Mouse (Mus musculus) cerebellum, adult 11-12 months (tissue): Measurements from ENCODE around the gene Tmem189.

Experiments
- DNase-seq: peaks from one replicate; pipeline ENCODE4 v3.0.0; 2022

Gene Tmem189

GRCm38 (mm10) chr2:167700018-167700417, 10.4 kb upstream of the Tmem189 start:
- no peak for DNase-seq

DNA sequence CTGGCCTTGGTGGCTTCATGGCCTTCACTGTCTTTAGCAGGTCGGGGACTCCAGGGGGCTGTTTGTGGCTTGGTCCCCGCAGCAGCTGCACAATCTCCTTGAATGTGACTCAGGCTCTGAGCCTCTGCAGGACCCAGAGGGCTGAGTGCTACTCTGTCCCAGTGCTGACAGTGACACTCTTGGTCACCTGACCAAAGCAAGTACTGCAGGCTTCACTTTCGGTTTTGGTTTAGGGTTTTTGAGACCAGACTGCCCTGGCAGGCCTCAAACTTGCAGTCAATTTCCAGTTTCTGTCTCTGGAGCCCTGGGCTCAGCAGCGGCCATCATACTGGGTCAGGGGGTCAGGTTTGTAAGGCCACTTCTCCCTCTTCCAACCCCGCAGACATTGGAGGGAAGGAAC, 8.3 kb upstream of the Tmem189 start:
- DNase-seq: no peak

GRCm38 (mm10) chr2:167696143-167696542, 6.5 kb upstream of the Tmem189 start:
- no peak for DNase-seq

GRCm38 (mm10) chr2:167695491-167695890, 5.9 kb upstream of the Tmem189 start:
- no peak for DNase-seq

DNA sequence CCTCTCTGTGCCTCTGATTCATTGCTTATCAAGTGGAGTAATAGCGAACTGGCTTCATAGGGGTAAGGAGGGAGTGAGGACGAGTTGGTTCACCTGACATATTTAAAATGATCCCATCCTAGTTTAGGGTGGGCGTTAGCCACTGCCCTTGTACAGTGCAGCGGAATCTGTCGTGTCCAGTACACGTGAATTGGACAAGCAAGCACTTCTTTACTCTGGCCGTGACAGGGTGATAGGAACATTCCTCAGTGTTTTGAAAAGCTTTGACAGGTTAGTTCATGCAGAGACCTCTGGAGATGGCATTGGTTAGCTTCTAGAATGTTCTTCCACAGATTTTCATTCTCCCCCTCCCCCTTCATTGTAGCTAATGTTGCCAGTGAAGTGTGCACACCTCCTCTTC, 5.3 kb upstream of the Tmem189 start:
- DNase-seq: no peak

- DNase-seq: no peak
These were observed 4.6 kb upstream of the Tmem189 start for GRCm38 (mm10) chr2:167694244-167694643.

- no peak for DNase-seq
These were observed 3.9 kb upstream of the Tmem189 start for GRCm38 (mm10) chr2:167693540-167693939.

DNA sequence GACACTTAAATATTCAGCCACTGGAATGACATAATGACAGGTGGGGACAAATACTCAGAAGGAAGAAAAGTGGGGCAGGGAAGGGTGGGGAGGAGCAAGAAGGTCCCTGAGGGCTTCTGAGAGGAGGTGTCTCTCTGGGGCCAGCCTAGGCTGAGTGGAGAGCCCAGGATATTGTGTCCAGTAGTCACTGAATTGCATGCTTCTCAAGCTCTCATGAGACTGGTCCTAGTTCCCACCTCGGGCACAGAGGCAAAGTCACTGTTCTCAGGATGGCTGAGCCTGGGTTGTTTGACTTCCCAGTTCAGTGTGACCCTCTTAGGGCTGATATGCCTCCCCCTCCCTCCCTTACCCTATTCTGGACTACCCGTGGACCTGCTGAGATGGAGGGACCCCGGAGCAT, 3.2 kb upstream of the Tmem189 start:
- DNase-seq: no peak

- DNase-seq: no peak
These were observed 2.4 kb upstream of the Tmem189 start for GRCm38 (mm10) chr2:167691871-167692661.

DNA sequence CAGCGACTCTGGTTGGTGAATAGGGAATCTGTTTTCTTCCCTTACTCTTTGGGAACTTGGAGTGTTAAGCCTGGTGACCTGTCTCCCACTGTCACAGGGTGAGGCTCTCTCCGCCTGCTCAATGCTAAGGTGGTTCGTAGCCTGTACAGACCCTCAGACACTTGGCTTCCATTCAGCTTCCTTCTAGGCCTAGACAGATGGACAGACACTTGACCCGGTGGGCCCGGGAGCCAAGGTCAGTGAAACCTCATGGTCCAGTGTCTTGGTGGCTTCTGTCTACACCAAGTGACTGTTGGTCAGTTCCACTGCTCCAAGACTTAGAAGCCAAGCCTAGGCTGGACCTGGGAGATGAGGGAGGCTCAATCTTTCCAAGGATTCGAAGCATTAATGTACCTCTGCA, 1.8 kb upstream of the Tmem189 start:
- no peak for DNase-seq

DNA sequence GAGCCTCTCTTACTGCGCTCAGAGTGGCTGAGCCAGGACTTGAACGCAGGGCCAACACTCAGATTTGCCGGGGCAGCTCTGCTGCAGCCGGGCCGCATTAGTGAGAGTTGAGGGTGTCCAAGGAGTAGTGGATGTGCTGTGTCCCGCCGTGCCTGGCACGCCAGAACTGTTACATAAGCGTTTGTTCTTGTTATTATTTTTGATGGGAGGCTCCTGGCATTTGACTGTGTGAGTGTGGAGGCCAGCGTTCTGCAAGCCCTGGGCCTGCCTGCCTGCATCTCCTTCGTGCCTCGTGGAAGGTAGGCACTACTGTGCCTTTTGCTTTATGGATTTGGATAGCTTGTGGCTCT, 1.3 kb upstream of the Tmem189 start:
- DNase-seq: peak; percentile 46

DNA sequence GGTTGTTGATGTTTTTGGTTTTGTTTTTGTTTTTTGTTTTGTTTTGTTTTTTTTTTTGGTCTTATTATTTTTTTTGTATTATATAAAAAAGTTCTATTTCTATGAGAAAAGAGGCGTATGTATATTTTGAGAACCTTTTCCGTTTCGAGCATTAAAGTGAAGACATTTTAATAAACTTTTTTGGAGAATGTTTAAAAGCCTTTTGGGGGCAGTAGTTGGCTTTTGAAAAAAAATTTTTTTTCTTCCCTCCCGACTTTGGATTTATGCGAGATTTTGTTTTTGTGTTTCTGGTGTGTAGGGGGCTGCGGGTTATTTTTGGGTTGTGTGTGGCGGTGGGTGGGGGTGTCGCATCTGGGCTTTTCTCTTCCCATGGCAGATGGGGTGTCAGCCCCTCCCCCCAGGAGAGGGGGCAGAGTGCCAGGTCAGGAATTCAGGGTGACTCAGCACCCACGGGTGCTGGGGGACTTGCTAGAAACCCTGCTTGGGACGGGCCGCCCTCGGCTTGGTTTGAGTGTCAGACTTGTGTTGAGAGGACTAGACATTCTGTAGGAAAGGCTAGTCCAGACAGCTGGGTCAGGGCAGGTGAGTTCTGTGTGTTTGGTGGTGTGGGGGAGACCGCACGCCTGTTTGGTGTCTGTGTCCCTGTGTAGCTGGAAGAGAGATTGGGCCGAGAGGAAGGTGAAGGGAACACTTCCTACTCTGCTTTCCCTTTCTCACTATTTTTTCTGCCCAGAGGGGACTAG, 768 bp upstream of the Tmem189 start:
- peak; percentile 56 for DNase-seq

GRCm38 (mm10) chr2:167688498-167689451, 847 bp downstream of the Tmem189 start, which contains the start of gene Cebpb:
Cebpb (plus strand) TSS chr2:167688915.
- peak; percentile 73 for DNase-seq

DNA sequence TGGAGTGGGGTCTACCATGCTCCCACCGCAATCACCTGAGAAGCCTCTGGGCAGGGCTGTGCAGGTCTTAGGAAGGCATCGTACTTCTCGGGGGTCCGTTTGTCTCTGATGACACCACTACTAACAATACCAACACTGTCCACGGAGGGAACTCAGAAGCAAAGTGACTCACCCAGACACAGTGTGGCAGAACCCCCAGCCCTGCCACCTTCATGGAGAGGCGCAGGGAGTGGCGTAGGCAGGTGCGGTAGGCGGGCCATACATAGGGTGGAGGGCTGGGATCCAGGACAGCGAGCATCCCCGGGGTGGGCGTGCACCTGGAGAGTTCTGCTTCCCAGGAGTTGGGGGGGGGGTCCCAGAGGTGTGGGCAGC, 1.5 kb downstream of the Tmem189 start:
- DNase-seq: no peak

DNA sequence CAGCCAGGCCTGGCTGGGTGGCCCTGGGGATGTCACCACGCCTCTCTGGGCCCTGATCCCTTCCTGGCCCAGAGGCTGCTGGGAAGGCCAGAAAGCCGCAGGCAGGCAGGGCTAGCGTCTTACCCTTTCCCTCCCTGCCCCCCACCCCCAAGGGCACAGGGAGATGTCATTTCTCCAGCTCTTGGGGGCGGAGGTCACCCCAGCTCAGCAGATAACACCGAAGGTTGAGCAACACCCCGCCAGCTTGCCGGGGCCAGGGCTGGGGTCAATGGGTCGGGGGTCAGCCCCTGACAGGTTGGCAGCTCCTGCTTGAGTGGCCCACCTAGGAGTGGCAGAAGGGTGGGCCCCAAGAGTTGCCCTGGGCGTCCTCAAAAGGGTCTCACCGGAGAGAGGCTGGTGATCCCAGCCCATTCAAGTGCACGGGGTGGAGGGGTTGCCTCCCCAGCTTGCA, 1.9 kb downstream of the Tmem189 start:
- DNase-seq: peak; percentile 54

GRCm38 (mm10) chr2:167687250-167687586, 2.4 kb downstream of the Tmem189 start:
- no peak for DNase-seq

DNA sequence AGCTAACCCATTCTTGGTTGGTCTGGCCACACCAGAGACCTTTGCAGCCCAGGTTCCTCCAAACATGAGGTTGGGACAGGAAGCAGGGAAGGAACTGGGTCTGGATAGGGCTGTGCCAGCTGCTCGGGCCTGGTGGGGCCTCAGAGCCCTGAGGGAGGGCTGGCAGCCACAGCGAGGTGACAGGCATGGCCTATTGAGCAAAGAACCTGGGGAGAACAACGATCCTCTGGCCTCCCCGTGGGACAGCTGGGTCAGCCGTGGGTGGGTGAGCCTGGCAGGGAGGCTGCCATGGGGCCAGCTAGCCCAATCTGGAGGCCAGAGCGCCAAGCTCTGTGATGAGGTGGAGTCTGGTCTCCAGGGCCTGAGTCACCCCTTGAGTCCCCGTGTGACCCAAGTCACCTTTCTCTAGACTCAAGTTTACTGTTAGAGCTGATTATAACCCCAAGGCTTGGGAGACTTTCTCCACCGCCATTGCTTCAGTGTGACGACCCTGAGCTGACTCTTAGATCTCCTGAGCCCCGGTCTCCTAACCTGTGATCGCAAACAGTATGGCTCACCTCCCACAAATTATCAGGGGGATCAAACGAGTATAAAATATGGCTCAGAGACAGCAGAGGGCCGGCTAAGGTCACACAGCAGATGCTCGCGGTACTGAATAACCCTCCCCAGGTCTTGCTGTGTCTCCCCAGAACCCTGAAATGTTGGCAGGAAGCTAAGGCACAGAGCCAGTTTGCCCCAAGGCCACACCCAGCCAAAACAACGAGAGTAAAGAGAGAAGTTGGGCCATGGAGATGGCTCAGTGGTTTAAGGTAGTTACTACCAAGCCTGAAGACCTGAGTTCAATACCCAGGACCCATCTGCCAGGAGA, 3.0 kb downstream of the Tmem189 start:
- DNase-seq: peak; percentile 30

GRCm38 (mm10) chr2:167685865-167686264, 3.8 kb downstream of the Tmem189 start:
- no peak for DNase-seq

- peak; percentile 82 for DNase-seq
These were observed 4.5 kb downstream of the Tmem189 start for GRCm38 (mm10) chr2:167685137-167685536.

GRCm38 (mm10) chr2:167683721-167684120, 5.9 kb downstream of the Tmem189 start:
- DNase-seq: no peak

DNA sequence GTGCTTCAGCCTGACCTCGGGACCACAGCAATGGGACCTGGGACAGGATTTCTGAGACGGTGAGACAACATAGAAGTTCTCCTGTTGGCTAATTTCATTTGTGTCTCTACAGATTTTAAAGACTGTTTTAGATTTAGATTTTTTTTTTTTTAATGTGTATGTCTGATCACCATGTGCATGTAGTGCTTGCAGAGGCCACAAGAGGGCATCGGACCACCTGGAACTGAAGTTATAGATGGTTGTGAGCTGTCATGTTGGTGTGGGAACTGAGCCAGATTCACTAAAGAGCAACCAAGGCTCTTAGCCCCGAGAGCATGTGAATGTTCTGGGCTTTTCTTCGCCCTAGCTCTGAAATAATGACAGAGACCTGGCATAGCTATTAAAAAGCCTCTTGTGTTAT, 9.0 kb downstream of the Tmem189 start:
- DNase-seq: no peak

DNA sequence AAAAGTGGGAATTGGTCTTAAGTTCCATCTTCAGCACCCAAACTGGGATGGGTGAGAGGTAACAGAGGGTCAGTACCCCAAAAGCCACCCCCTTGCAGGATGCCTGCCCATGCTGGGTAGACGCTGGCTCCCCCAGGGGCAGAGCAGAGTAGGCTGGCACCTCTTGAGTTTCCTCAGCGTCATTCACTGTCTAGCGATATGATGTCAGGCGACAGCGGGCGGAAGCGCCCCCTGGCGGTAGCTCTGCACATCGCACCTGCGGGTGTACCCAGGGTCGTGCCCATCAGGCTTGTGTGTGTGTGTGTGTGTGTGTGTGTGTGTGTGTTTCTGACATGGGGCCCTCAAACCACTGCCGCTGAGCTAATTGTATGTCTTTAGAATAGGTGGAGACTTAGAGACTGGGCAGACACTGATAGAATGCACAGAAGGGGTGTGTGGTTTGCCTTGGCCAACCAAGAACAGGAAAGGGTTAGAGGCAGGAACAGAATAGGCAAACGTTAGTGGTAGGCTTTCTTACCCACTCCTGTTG, 9.7 kb downstream of the Tmem189 start:
- peak; percentile 64 for DNase-seq
